Mouse (Mus musculus): Measurements from ENCODE around the gene Ddn. TPM values are rescaled to one million over a fixed set of nuclear protein-coding genes. Genes with fewer than 3 reads are reported as not detected.

The Ddn gene
- polyA plus RNA-seq, 1 experiment: 1.3 TPM

DNA sequence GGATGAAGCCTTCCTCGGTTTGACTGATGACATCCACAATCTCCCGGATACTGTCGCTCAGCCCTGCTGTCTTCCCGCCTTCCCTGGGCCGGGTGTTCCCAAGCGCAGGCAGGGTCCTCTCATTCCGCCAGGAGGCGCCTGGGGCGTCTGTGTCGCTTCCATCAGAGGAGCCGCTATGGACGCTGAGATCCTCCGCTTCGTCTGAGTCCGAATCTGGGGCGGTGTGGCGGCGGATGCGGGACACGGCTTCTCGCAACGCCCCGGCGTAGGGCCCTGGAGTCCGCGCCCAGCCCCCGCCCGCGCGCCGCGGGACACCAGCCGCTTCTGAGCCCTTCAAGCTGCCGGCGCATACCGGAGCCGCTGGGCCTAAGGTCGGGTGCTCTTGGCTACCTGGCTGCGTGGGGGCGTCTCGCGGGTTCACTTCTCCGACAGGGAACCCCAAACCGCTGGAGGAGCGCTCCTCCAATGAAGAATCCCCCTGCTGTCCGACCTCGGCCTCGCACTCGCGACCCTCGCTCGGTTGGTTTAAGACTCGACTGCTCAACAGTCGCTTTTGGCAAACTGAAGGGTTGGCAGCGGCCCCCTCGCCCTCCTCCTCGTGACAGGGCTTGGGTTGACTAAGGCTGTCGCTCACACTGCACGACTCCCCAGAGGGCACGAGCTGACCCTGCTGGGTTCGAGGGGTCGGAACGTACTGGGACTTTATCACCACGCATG, 3.8 kb downstream of the Ddn start:
- 3% methylated on average over 63 of the region's 64 CpGs for WGBS
- Histone ChIP-seq H3K27me3 (ENCODE audit: control insufficient read depth, insufficient read depth, low read length) (peaks cover 3% of the 10 kb centered on the region; the same call in 1 of the 2 replicates), H3K27ac (ENCODE audit: insufficient read depth, low read length) (no peak overlapping the region), H3K4me3 (replicated peaks; ENCODE audit: insufficient read depth, low read depth, low read length) (peak overlapping the region; percentile 46), H3K4me1 (ENCODE audit: control insufficient read depth, insufficient read depth, low read length) (peaks cover 6% of the 10 kb centered on the region; the same call in 1 of the 2 replicates)
- TF ChIP-seq CTCF (IDR thresholded peaks at IDR 0.05; ENCODE audit: borderline replicate concordance, insufficient read depth, low read depth, low read length) (peak; percentile 45; the same call in 1 of the 2 replicates), POLR2A (IDR thresholded peaks at IDR 0.05; ENCODE audit: borderline replicate concordance, insufficient read depth, low read length) (no peak)
- peak; percentile 65 to 72 for DNase-seq

DNA sequence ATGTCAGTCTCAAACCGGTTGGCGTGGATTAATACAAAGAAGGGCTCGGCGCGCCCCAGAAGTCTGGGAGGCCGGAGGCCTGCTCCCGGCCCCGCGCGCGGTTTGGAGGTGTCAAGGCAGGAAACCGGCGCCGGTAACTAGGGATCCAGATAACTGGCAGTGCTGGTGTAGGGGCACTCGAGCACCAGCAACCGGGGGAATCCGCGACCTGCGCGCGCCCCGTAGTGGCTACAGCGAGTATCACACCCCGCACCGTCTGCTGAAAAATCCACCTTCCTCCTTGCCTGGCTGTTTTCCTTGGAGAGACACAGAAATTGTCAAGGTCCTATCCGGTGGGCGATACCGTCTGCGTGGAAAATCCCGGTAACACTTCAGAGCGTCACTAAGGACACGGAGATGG, 5.2 kb downstream of the Ddn start:
- WGBS: under 1% methylated on average over 32 of the region's 32 CpGs
- Histone ChIP-seq H3K27ac (ENCODE audit: insufficient read depth, low read length) (no peak overlapping the region), H3K27me3 (ENCODE audit: control insufficient read depth, insufficient read depth, low read length) (peaks cover 3% of the 10 kb centered on the region; the same call in 1 of the 2 replicates), H3K4me3 (replicated peaks; ENCODE audit: insufficient read depth, low read depth, low read length) (no peak overlapping the region), H3K4me1 (ENCODE audit: control insufficient read depth, insufficient read depth, low read length) (peaks cover 6% of the 10 kb centered on the region; the same call in 1 of the 2 replicates)
- peak; percentile 84 to 92 for DNase-seq
- TF ChIP-seq POLR2A (IDR thresholded peaks at IDR 0.05; ENCODE audit: borderline replicate concordance, insufficient read depth, low read length) (no peak), CTCF (IDR thresholded peaks at IDR 0.05; ENCODE audit: borderline replicate concordance, insufficient read depth, low read depth, low read length) (peak; percentile 77)

DNA sequence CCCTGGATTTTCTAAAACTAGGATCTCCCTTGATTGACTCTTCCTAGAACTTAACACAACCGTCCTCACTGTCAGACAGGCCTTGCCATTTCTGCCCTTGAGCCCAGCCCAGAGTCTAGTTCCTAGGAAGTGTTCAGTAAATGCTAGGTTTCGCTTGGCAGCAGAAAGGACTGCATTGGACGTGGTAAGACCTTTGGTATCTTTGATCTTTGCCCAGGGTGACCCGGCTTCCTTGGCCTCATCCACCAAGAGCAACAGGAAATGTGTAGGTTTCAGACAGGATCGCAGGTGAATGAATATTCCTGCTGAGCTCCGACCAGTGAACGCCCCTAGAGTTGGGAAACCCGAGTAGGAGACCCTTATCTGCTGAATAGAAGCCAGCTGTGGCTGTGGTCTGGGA, 6.4 kb downstream of the Ddn start:
- 40% methylated on average over 8 of the region's 8 CpGs for WGBS
- Histone ChIP-seq H3K27ac (ENCODE audit: insufficient read depth, low read length) (no peak overlapping the region), H3K4me3 (replicated peaks; ENCODE audit: insufficient read depth, low read depth, low read length) (no peak overlapping the region), H3K4me1 (ENCODE audit: control insufficient read depth, insufficient read depth, low read length) (peaks cover 1% of the 10 kb centered on the region), H3K27me3 (ENCODE audit: control insufficient read depth, insufficient read depth, low read length) (peaks cover 2% of the 10 kb centered on the region; the same call in 1 of the 2 replicates)
- DNase-seq: no peak
- TF ChIP-seq CTCF (IDR thresholded peaks at IDR 0.05; ENCODE audit: borderline replicate concordance, insufficient read depth, low read depth, low read length): no peak
- no peak for TF ChIP-seq POLR2A (IDR thresholded peaks at IDR 0.05; ENCODE audit: borderline replicate concordance, insufficient read depth, low read length)

DNA sequence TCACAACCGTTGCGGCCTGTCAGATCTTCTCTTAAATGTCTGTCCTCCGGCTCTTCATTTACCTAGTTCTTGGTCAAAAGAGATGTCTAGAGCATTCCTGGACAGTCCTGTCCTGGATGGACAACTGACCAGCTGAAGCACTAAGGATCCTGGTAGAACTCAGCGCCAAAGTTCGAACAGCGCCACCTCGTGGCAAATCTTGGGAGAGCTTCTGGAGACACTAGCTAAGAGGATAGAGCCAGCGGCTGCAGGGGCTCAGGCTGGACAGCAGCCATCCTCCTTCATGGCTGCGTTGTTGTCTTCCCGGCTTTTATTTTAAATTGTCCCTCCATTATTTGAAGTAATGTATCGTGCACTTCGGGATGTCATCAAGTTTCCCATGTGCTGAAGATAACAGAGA, 9.9 kb downstream of the Ddn start:
- peak; percentile 80; the same call in 1 of the 2 replicates for TF ChIP-seq CTCF (IDR thresholded peaks at IDR 0.05; ENCODE audit: borderline replicate concordance, insufficient read depth, low read depth, low read length)
- no peak for TF ChIP-seq POLR2A (IDR thresholded peaks at IDR 0.05; ENCODE audit: borderline replicate concordance, insufficient read depth, low read length)
- no peak overlapping the region for H3K4me3 ChIP-seq (replicated peaks; ENCODE audit: insufficient read depth, low read depth, low read length)
- no peaks in the 10 kb centered on the region; the same call in 1 of the 2 replicates for H3K4me1 ChIP-seq (ENCODE audit: control insufficient read depth, insufficient read depth, low read length)
- 10% methylated on average over 12 of the region's 12 CpGs for WGBS
- H3K27me3 ChIP-seq (ENCODE audit: control insufficient read depth, insufficient read depth, low read length): peaks cover 2% of the 10 kb centered on the region; the same call in 1 of the 2 replicates
- H3K27ac ChIP-seq (ENCODE audit: insufficient read depth, low read length): no peak overlapping the region
- DNase-seq: peak; percentile 61 to 80

DNA sequence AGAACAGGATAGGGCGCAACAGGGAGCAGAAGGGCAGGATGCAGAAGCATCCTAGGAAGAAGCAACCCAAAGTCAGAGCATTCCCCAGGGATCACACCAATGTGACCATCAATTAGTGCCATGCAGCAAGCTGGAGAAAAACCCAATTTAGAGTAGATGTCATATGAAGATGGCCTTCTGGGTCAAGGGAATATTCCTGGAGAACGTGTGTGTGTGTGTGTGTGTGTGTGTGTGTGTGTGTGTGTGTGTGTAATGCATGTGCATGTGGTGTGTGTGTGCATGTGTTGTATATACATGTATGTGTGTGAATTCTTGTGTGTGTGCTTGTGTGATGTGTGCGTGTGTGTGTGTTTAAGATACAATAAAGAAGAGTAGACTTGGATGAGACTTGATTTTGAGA, 10.4 kb downstream of the Ddn start:
- WGBS: 55% methylated on average over 3 of the region's 3 CpGs
- no peak overlapping the region for H3K27ac ChIP-seq (ENCODE audit: insufficient read depth, low read length)
- no peak overlapping the region for H3K4me3 ChIP-seq (replicated peaks; ENCODE audit: insufficient read depth, low read depth, low read length)
- H3K27me3 ChIP-seq (ENCODE audit: control insufficient read depth, insufficient read depth, low read length): peaks cover 2% of the 10 kb centered on the region; the same call in 1 of the 2 replicates
- TF ChIP-seq CTCF (IDR thresholded peaks at IDR 0.05; ENCODE audit: borderline replicate concordance, insufficient read depth, low read depth, low read length) (no peak), POLR2A (IDR thresholded peaks at IDR 0.05; ENCODE audit: borderline replicate concordance, insufficient read depth, low read length) (no peak)
- no peaks in the 10 kb centered on the region; the same call in 1 of the 2 replicates for H3K4me1 ChIP-seq (ENCODE audit: control insufficient read depth, insufficient read depth, low read length)
- no peak for DNase-seq

DNA sequence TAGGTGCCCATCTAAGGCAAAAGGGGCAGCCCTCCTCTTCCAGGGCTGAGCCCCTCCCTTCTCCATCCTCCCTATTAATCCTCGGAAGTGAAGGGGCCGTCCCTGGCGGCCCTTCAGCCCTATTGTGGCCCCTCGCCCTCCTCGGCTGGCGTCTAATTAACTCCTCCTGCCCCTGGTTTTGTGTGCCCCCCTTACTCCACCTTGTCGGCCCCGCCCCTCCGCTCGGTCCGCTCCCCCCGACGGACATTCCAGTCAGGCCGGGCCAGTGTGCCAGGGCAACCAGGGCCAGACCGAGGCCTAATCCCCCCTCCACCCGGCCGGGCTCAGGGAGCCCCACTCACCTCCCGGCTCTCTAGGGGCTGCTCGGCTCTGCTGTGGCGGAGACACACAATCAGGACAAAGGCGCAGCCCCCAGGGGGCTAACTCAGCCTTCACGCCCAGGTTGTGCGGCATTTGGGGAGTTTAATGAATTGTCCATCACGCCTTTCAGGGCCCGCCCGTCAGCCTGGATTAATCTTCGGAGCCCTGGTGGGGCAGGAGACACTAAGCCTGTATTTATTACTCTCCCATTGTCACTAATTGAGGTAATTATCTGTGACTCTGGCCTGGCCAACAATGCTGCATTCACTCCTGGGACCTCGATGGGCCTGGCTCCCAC, 11.3 kb downstream of the Ddn start:
- Histone ChIP-seq H3K27me3 (ENCODE audit: control insufficient read depth, insufficient read depth, low read length) (peaks cover 2% of the 10 kb centered on the region; the same call in 1 of the 2 replicates), H3K27ac (ENCODE audit: insufficient read depth, low read length) (no peak overlapping the region), H3K4me3 (replicated peaks; ENCODE audit: insufficient read depth, low read depth, low read length) (no peak overlapping the region), H3K4me1 (ENCODE audit: control insufficient read depth, insufficient read depth, low read length) (no peaks in the 10 kb centered on the region; the same call in 1 of the 2 replicates)
- 15% methylated on average over 28 of the region's 28 CpGs for WGBS
- TF ChIP-seq CTCF (IDR thresholded peaks at IDR 0.05; ENCODE audit: borderline replicate concordance, insufficient read depth, low read depth, low read length): no peak
- no peak for TF ChIP-seq POLR2A (IDR thresholded peaks at IDR 0.05; ENCODE audit: borderline replicate concordance, insufficient read depth, low read length)
- no peak for DNase-seq

DNA sequence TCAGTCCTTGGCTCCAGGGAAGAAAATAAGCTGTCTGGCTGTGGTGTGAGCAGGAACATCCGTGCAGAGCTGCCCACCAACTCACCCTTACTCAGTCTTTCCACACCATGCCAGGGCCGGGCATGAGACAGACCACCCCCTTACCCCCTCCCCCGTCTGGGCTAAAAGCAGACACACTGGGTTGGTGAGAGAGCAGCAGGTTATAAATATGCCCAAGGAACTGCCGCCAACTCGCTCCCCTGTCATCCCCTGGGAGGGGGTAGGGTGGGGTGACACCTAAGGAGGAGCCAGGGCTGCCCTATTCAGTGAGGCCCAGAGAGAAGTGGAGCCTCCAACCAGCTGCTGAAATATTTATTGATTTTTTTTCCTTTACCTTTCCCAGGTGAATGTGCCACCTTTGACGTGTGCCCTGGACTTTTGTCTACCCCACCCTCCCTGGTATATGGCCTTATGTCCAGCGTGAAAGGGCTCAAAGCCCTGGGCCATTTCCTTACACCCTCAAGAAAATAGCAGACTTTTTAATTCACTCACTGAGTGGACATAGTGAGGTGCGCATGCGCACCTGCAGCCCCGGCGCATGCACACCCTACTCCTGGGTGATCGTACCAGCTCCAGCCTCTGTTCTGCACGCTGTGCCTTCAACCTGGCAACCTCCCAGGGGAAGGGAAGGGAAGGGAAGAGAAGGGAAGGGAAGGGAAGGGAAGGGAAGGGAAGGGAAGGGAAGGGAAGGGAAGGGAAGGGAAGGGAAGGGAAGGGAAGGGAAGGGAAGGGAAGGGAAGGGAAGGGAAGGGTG, 12.3 kb downstream of the Ddn start:
- no peak overlapping the region for H3K4me3 ChIP-seq (replicated peaks; ENCODE audit: insufficient read depth, low read depth, low read length)
- 6% methylated on average over 13 of the region's 13 CpGs for WGBS
- no peak for DNase-seq

More for the DNA sequence above, 12.3 kb downstream of the Ddn start:
- TF ChIP-seq CTCF (IDR thresholded peaks at IDR 0.05; ENCODE audit: borderline replicate concordance, insufficient read depth, low read depth, low read length) (no peak), POLR2A (IDR thresholded peaks at IDR 0.05; ENCODE audit: borderline replicate concordance, insufficient read depth, low read length) (no peak)
- Histone ChIP-seq H3K27ac (ENCODE audit: insufficient read depth, low read length) (no peak overlapping the region), H3K4me1 (ENCODE audit: control insufficient read depth, insufficient read depth, low read length) (peaks cover 3% of the 10 kb centered on the region; the same call in 1 of the 2 replicates), H3K27me3 (ENCODE audit: control insufficient read depth, insufficient read depth, low read length) (peaks cover 2% of the 10 kb centered on the region; the same call in 1 of the 2 replicates)
